ENCODE assay signal across 14 mouse cellular contexts in genomic region chr2:170365271-170365670, GRCm38 (mm10).
DNase-seq lines count a peak whose midpoint lies in the region; ATAC-seq and TF ChIP-seq lines count a peak whose summit lies in the region.
"Had no signal": no experiment of that assay in that cellular context is flagged by ENCODE, and none has a peak within 500 bp of the region (broad histone marks: within the 10 kb centered on the region; RNA-seq: fewer than 3 reads in every experiment).

No protein-coding gene starts in this region.

- ATAC-seq in kidney, embryonic 16.5 days (ENCODE audit: low FRiP score, low TSS enrichment), result no peak
- ATAC-seq in stomach, embryonic 14.5 days (ENCODE audit: insufficient number of reproducible peaks, insufficient read depth, low FRiP score, low read depth), result no peak
- no peak for ATAC-seq in stomach, postnatal 0 days (ENCODE audit: low FRiP score, low TSS enrichment)
- ATAC-seq: hindbrain, embryonic 16.5 days had no signal

- intact Hi-C loops in gastrocnemius, adult 2 months (cut with DNase I), result no loop called here

- DNase-seq in heart, embryonic 10.5 days (ENCODE audit: low spot score), result no peak
- DNase-seq in heart, adult 8-10 months (ENCODE audit: low spot score), result no peak
- DNase-seq in kidney, adult 11 months, result peak; percentile 21
- DNase-seq in stomach, postnatal 0 days (ENCODE audit: low spot score), result no peak
- DNase-seq in embryo, embryonic 11 days, result no peak
- no peak for DNase-seq in gastrocnemius, adult 2 months
- DNase-seq: adrenal gland, adult 2 months; cerebellum, adult 18-20 months; midbrain, embryonic 14.5 days; thymus, postnatal 25 days had no signal

- no peaks in the 10 kb centered on the region for H3K9me3 ChIP-seq in heart, embryonic 10.5 days
- H3K9me3 ChIP-seq in kidney, embryonic 16.5 days (ENCODE audit: low read length), result no peaks in the 10 kb centered on the region
- H3K9me3 ChIP-seq in stomach, embryonic 14.5 days (ENCODE audit: control insufficient read depth, low read depth, low read length), result no peaks in the 10 kb centered on the region
- H3K9me3 ChIP-seq in stomach, postnatal 0 days (ENCODE audit: control insufficient read depth, low read length), result no peaks in the 10 kb centered on the region
- H3K9me3 ChIP-seq: limb, embryonic 12.5 days had no signal

- H3K36me3 ChIP-seq in heart, embryonic 10.5 days, result no peaks in the 10 kb centered on the region
- H3K36me3 ChIP-seq in kidney, embryonic 16.5 days (ENCODE audit: insufficient read depth, low read length), result no peaks in the 10 kb centered on the region
- H3K36me3 ChIP-seq in stomach, embryonic 14.5 days (ENCODE audit: control insufficient read depth, insufficient read depth, low read length), result no peaks in the 10 kb centered on the region
- H3K36me3 ChIP-seq in stomach, postnatal 0 days (ENCODE audit: control insufficient read depth, insufficient read depth, low read length), result no peaks in the 10 kb centered on the region
- H3K36me3 ChIP-seq: limb, embryonic 12.5 days had no signal

- TF ChIP-seq EP300 in stomach, postnatal 0 days (optimal IDR thresholded peaks at IDR 0.05), result no peak

- peak overlapping the region; percentile 52; the same call in 1 of the 2 replicates for H3K27ac ChIP-seq in heart, embryonic 10.5 days
- no peak overlapping the region for H3K27ac ChIP-seq in kidney, embryonic 16.5 days (ENCODE audit: low read length)
- H3K27ac ChIP-seq in stomach, embryonic 14.5 days (ENCODE audit: low read length), result peak overlapping the region; percentile 56; the same call in 1 of the 2 replicates
- no peak overlapping the region for H3K27ac ChIP-seq in stomach, postnatal 0 days (replicated peaks)
- no peak overlapping the region for H3K27ac ChIP-seq in gastrocnemius, adult 2 months
- H3K27ac ChIP-seq: limb, embryonic 12.5 days had no signal

- peaks cover 14% of the 10 kb centered on the region for H3K4me1 ChIP-seq in heart, embryonic 10.5 days
- H3K4me1 ChIP-seq in kidney, embryonic 16.5 days (ENCODE audit: insufficient read depth, low read length), result no peaks in the 10 kb centered on the region
- 0 out of 2 replicates have a peak, but pooled peaks cover 4% of the 10 kb centered on the region for H3K4me1 ChIP-seq in stomach, embryonic 14.5 days (ENCODE audit: control insufficient read depth, insufficient read depth, low read length)
- no peaks in the 10 kb centered on the region for H3K4me1 ChIP-seq in stomach, postnatal 0 days (replicated peaks; ENCODE audit: control insufficient read depth, insufficient read depth)
- H3K4me1 ChIP-seq: limb, embryonic 12.5 days had no signal

- WGBS in heart, embryonic 10.5 days, result 23% methylated on average over 3 of the region's 3 CpGs
- WGBS in kidney, embryonic 16.5 days, result 60% methylated on average over 3 of the region's 3 CpGs
- 34% methylated on average over 3 of the region's 3 CpGs for WGBS in stomach, embryonic 14.5 days
- 24% methylated on average over 3 of the region's 3 CpGs for whole genome bisulfite sequencing in stomach, postnatal 0 days

- H3K4me2 ChIP-seq in kidney, embryonic 16.5 days (replicated peaks; ENCODE audit: low read depth, low read length), result no peak overlapping the region
- no peak overlapping the region for H3K4me2 ChIP-seq in stomach, embryonic 14.5 days (replicated peaks; ENCODE audit: low read depth, low read length)
- no peak overlapping the region for H3K4me2 ChIP-seq in stomach, postnatal 0 days (replicated peaks; ENCODE audit: low read depth)
- H3K4me2 ChIP-seq: limb, embryonic 12.5 days had no signal

- no peaks in the 10 kb centered on the region for H3K27me3 ChIP-seq in heart, embryonic 10.5 days (ENCODE audit: insufficient read depth, poor library complexity, severe bottlenecking)
- no peaks in the 10 kb centered on the region for H3K27me3 ChIP-seq in kidney, embryonic 16.5 days (ENCODE audit: insufficient read depth, low read length)
- H3K27me3 ChIP-seq in stomach, embryonic 14.5 days (ENCODE audit: control insufficient read depth, insufficient read depth, low read length), result no peaks in the 10 kb centered on the region
- no peaks in the 10 kb centered on the region for H3K27me3 ChIP-seq in stomach, postnatal 0 days (ENCODE audit: control insufficient read depth, insufficient read depth, low read length)
- H3K27me3 ChIP-seq: limb, embryonic 12.5 days had no signal

- H3K9ac ChIP-seq in kidney, embryonic 16.5 days (replicated peaks; ENCODE audit: low read length), result no peak overlapping the region
- H3K9ac ChIP-seq in stomach, embryonic 14.5 days (replicated peaks; ENCODE audit: low read depth, low read length), result no peak overlapping the region
- H3K9ac ChIP-seq in stomach, postnatal 0 days (ENCODE audit: low read length), result no peak overlapping the region
- H3K9ac ChIP-seq: limb, embryonic 12.5 days had no signal

- no peak overlapping the region for H3K4me3 ChIP-seq in heart, embryonic 10.5 days
- H3K4me3 ChIP-seq in kidney, embryonic 16.5 days (ENCODE audit: low read length), result no peak overlapping the region
- no peak overlapping the region for H3K4me3 ChIP-seq in stomach, embryonic 14.5 days (ENCODE audit: low read depth, low read length)
- no peak overlapping the region for H3K4me3 ChIP-seq in stomach, postnatal 0 days (ENCODE audit: low read depth, low read length)
- no peak overlapping the region for H3K4me3 ChIP-seq in gastrocnemius, adult 2 months
- H3K4me3 ChIP-seq: limb, embryonic 12.5 days had no signal

- TF ChIP-seq CTCF in stomach, postnatal 0 days (IDR thresholded peaks at IDR 0.05; ENCODE audit: low read depth), result no peak
- TF ChIP-seq CTCF in gastrocnemius, adult 2 months (IDR thresholded peaks at IDR 0.05), result no peak

Comparison
In these comparisons a context has a peak if more than half of its experiments do, and no peak if none do; other contexts are left out.
1. H3K27ac ChIP-seq: peak in heart, embryonic 10.5 days (single experiment) and stomach, embryonic 14.5 days (single experiment); none in kidney, embryonic 16.5 days (single experiment), stomach, postnatal 0 days (single experiment) and gastrocnemius, adult 2 months (single experiment).